Mouse (Mus musculus) myocyte (in vitro differentiated cells): ENCODE data around the gene Tmem220. TPM values are rescaled to one million over a fixed set of nuclear protein-coding genes. Genes with fewer than 3 reads are reported as not detected.

Experiments
- H3K27me3 ChIP-seq: one replicate; pipeline ENCODE4 v1.6.1; 2011; ENCODE audit not compliant: control insufficient read depth, insufficient read depth, insufficient read length
- H3K36me3 ChIP-seq: one replicate; pipeline ENCODE4 v1.6.1; 2011; ENCODE audit not compliant: control insufficient read depth, insufficient read depth
- H3K4me2 ChIP-seq: one replicate; pipeline ENCODE4 v1.6.1; 2011; ENCODE audit warnings: low read depth, control low read depth
- H3K4me3 ChIP-seq: one replicate; pipeline ENCODE4 v1.5.1; 2011; ENCODE audit warnings: mild to moderate bottlenecking, control low read depth, moderate library complexity
- H3K79me2 ChIP-seq: one replicate; pipeline ENCODE4 v1.6.1; 2011; ENCODE audit not compliant: control insufficient read depth, insufficient read depth
- H3ac ChIP-seq: one replicate; pipeline ENCODE4 v1.6.1; 2011; ENCODE audit not compliant: control insufficient read depth, insufficient read length
- CEBPB ChIP-seq: IDR thresholded peaks from 2 replicates; pipeline ENCODE4 v1.6.1; 2011; ENCODE audit warnings: mild to moderate bottlenecking, moderate library complexity; ENCODE audit not compliant: poor library complexity, insufficient read depth, severe bottlenecking
- E2F4 ChIP-seq: IDR thresholded peaks from one replicate; pipeline ENCODE4 v1.6.1; 2011; ENCODE audit warnings: mild to moderate bottlenecking, control low read depth, moderate library complexity; ENCODE audit not compliant: insufficient read depth
- MAX ChIP-seq: IDR thresholded peaks from one replicate; pipeline ENCODE4 v1.6.1; 2011; ENCODE audit warnings: low read depth, mild to moderate bottlenecking, control low read depth
- MYOD1 ChIP-seq, 3 experiments: IDR thresholded peaks; one replicate each; pipeline ENCODE4 v1.6.1; 2011; ENCODE audit warnings: control low read depth in 2 of 3, low read depth in 2 of 3, mild to moderate bottlenecking in 2 of 3, moderate library complexity in 1 of 3; ENCODE audit not compliant: insufficient read length in 2 of 3, control insufficient read depth in 1 of 3
- MYOG ChIP-seq, 3 experiments: IDR thresholded peaks; one replicate each; pipeline ENCODE4 v1.6.1; 2011; ENCODE audit warnings: control low read depth in 2 of 3, low read depth in 2 of 3, mild to moderate bottlenecking in 2 of 3; ENCODE audit not compliant: insufficient read length in 2 of 3, control insufficient read depth in 1 of 3, insufficient read depth in 1 of 3
- POLR2A ChIP-seq: IDR thresholded peaks from one replicate; pipeline ENCODE4 v1.6.1; 2011; ENCODE audit warnings: low read depth, mild to moderate bottlenecking, control low read depth, moderate library complexity; ENCODE audit not compliant: insufficient read length
- POLR2AphosphoS2 ChIP-seq: IDR thresholded peaks from one replicate; pipeline ENCODE4 v1.6.1; 2011; ENCODE audit warnings: low read depth, control low read depth; ENCODE audit not compliant: insufficient read length
- REST ChIP-seq: IDR thresholded peaks from one replicate; pipeline ENCODE4 v1.6.1; 2011; ENCODE audit warnings: mild to moderate bottlenecking, control low read depth, moderate library complexity; ENCODE audit not compliant: insufficient read depth, insufficient read length
- SRF ChIP-seq: IDR thresholded peaks from one replicate; pipeline ENCODE4 v1.6.1; 2011; ENCODE audit warnings: low read depth; ENCODE audit not compliant: control insufficient read depth, insufficient read length
- TCF12 ChIP-seq: IDR thresholded peaks from one replicate; pipeline ENCODE4 v1.6.1; 2011; ENCODE audit warnings: mild to moderate bottlenecking, control low read depth; ENCODE audit not compliant: poor library complexity, insufficient read depth, severe bottlenecking
- TCF3 ChIP-seq: IDR thresholded peaks from one replicate; pipeline ENCODE4 v1.6.1; 2011; ENCODE audit warnings: low read depth, control low read depth; ENCODE audit not compliant: insufficient read length
- USF1 ChIP-seq: IDR thresholded peaks from one replicate; pipeline ENCODE4 v1.6.1; 2011; ENCODE audit warnings: low read depth, mild to moderate bottlenecking, control low read depth, moderate library complexity
- polyA plus RNA-seq: library from polyadenylated mRNA; unstranded; fragments of >200 nt; fragmentation: generic; extraction: Trizol; gene quantifications from one replicate; pipeline ENCODE4 v1.2.1, GENCODE M21; 2012; ENCODE audit warnings: missing spikeins

Gene Tmem220
- polyA plus RNA-seq, 1 experiment: 0.70 TPM

DNA sequence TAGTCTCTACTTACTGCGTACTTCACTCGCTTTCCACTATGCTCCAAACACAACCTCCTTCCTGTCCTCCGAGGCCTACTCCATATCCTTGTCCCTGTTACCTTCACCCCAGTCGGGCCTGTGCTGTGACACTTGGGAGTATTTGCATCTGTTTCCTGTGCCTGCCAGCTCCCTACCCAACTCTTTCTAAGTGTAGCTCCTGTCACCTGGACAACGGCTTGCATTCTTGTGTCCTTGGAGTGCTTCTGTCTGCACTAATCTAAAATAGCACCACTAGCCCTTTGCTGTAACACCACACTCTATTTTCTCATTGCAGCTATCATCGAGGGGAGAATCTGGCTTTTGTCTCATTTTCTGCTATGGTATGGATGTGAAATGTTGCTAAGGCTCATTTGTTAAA is 15.5 kb downstream of the Tmem220 start:
- H3K36me3 ChIP-seq: peaks cover 49% of the 10 kb centered on the region
- no peak overlapping the region for H3K4me2 ChIP-seq
- TF ChIP-seq REST: no peak
- no peak for TF ChIP-seq POLR2AphosphoS2
- no peak for TF ChIP-seq MAX

GRCm38 (mm10) chr11:67043007-67043406 is 18.1 kb downstream of the Tmem220 start:
- Histone ChIP-seq H3ac (no peak overlapping the region), H3K27me3 (no peaks in the 10 kb centered on the region), H3K4me3 (no peak overlapping the region), H3K36me3 (peaks cover 38% of the 10 kb centered on the region), H3K4me2 (no peak overlapping the region), H3K79me2 (no peaks in the 10 kb centered on the region)
- TF ChIP-seq POLR2AphosphoS2: no peak
- TF ChIP-seq E2F4: no peak
- TF ChIP-seq MYOD1 (IDR thresholded peaks at IDR 0.05; ENCODE audit: control insufficient read depth in 1 of 3, insufficient read length in 2 of 3, low read depth in 2 of 3): no peak
- no peak for TF ChIP-seq USF1

More for the DNA sequence above, 15.5 kb downstream of the Tmem220 start:
- no peak overlapping the region for H3K4me3 ChIP-seq
- no peak overlapping the region for H3ac ChIP-seq
- H3K79me2 ChIP-seq: no peaks in the 10 kb centered on the region
- no peaks in the 10 kb centered on the region for H3K27me3 ChIP-seq

DNA sequence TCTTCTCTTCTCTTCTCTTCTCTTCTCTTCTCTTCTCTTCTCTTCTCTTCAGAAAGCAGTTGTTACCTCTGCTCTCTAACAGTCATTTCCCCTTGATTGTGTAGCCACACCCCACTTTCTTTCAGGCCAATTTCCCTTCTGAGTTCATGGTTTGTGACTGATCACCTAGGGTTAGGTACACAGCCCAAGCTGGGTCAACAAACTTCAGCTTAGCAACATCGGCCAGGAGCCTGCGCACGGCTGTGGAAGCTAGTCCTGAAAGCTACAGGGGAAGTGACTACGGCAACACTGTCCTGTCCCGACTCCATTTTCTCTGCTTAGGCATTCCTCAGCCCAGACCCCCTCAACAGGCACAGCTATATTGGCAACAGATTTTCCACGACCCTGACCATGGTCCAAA is 20.0 kb downstream of the Tmem220 start:
- Histone ChIP-seq H3ac (no peak overlapping the region), H3K4me3 (no peak overlapping the region), H3K79me2 (no peaks in the 10 kb centered on the region), H3K4me2 (no peak overlapping the region), H3K36me3 (peaks cover 29% of the 10 kb centered on the region), H3K27me3 (no peaks in the 10 kb centered on the region)
- no peak for TF ChIP-seq MYOG (IDR thresholded peaks at IDR 0.05; ENCODE audit: control insufficient read depth in 1 of 3, insufficient read depth in 1 of 3, insufficient read length in 2 of 3, low read depth in 2 of 3)
- TF ChIP-seq SRF: no peak
- TF ChIP-seq MYOD1 (IDR thresholded peaks at IDR 0.05; ENCODE audit: control insufficient read depth in 1 of 3, insufficient read length in 2 of 3, low read depth in 2 of 3): no peak
- no peak for TF ChIP-seq POLR2A

DNA sequence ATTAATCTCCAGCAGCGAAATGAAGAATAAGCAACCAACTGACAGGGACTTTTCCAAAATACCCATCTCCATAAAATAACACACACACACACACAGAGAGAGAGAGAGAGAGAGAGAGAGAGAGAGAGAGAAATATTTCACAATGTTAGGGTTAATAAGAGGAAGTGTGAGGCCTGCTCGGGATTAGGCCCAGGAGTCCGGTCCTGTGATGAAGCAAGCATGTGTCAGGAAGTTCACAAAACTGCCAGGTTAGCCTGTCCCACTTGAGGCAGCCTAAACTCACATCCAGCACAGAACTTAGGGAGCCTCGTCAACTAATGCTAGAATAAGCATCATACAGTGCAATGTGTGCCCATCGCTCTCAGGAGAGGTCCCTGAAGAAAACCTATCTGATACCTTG is 22.2 kb downstream of the Tmem220 start:
- Histone ChIP-seq H3K79me2 (peaks cover 9% of the 10 kb centered on the region), H3K4me3 (no peak overlapping the region), H3K27me3 (no peaks in the 10 kb centered on the region), H3ac (no peak overlapping the region), H3K36me3 (peaks cover 8% of the 10 kb centered on the region), H3K4me2 (no peak overlapping the region)
- TF ChIP-seq POLR2AphosphoS2: no peak
- no peak for TF ChIP-seq CEBPB
- TF ChIP-seq TCF12: no peak
- no peak for TF ChIP-seq TCF3
- no peak for TF ChIP-seq E2F4
- TF ChIP-seq POLR2A: no peak
- no peak for TF ChIP-seq REST
- no peak for TF ChIP-seq MAX
- no peak for TF ChIP-seq SRF
- TF ChIP-seq MYOD1 (IDR thresholded peaks at IDR 0.05; ENCODE audit: control insufficient read depth in 1 of 3, insufficient read length in 2 of 3, low read depth in 2 of 3): no peak
- no peak for TF ChIP-seq USF1
- no peak for TF ChIP-seq MYOG (IDR thresholded peaks at IDR 0.05; ENCODE audit: control insufficient read depth in 1 of 3, insufficient read depth in 1 of 3, insufficient read length in 2 of 3, low read depth in 2 of 3)

GRCm38 (mm10) chr11:67048496-67048895 is 23.5 kb downstream of the Tmem220 start:
- no peak overlapping the region for H3ac ChIP-seq
- H3K4me2 ChIP-seq: no peak overlapping the region
- H3K79me2 ChIP-seq: peaks cover 17% of the 10 kb centered on the region
- no peaks in the 10 kb centered on the region for H3K27me3 ChIP-seq
- no peak overlapping the region for H3K4me3 ChIP-seq
- peaks cover 8% of the 10 kb centered on the region for H3K36me3 ChIP-seq
- TF ChIP-seq SRF (no peak), POLR2AphosphoS2 (no peak), TCF3 (no peak), E2F4 (no peak), MYOG (IDR thresholded peaks at IDR 0.05; ENCODE audit: control insufficient read depth in 1 of 3, insufficient read depth in 1 of 3, insufficient read length in 2 of 3, low read depth in 2 of 3) (no peak), REST (no peak), POLR2A (no peak), MAX (no peak), CEBPB (no peak), TCF12 (no peak), MYOD1 (IDR thresholded peaks at IDR 0.05; ENCODE audit: control insufficient read depth in 1 of 3, insufficient read length in 2 of 3, low read depth in 2 of 3) (no peak), USF1 (no peak)

GRCm38 (mm10) chr11:67049256-67049655 is 24.3 kb downstream of the Tmem220 start:
- TF ChIP-seq E2F4: no peak
- no peak for TF ChIP-seq SRF
- no peak for TF ChIP-seq CEBPB
- TF ChIP-seq REST: no peak
- no peak for TF ChIP-seq MAX
- TF ChIP-seq TCF12: no peak
- no peak for TF ChIP-seq POLR2A
- no peak for TF ChIP-seq POLR2AphosphoS2
- TF ChIP-seq TCF3: no peak
- TF ChIP-seq MYOG (IDR thresholded peaks at IDR 0.05; ENCODE audit: control insufficient read depth in 1 of 3, insufficient read depth in 1 of 3, insufficient read length in 2 of 3, low read depth in 2 of 3): no peak
- TF ChIP-seq MYOD1 (IDR thresholded peaks at IDR 0.05; ENCODE audit: control insufficient read depth in 1 of 3, insufficient read length in 2 of 3, low read depth in 2 of 3): no peak
- TF ChIP-seq USF1: no peak

More at GRCm38 (mm10) chr11:67049256-67049655, 24.3 kb downstream of the Tmem220 start:
- Histone ChIP-seq H3K79me2 (peaks cover 25% of the 10 kb centered on the region), H3ac (no peak overlapping the region), H3K4me3 (no peak overlapping the region), H3K4me2 (no peak overlapping the region), H3K27me3 (no peaks in the 10 kb centered on the region), H3K36me3 (peaks cover 8% of the 10 kb centered on the region)
